Mouse (Mus musculus): ENCODE measurements around the gene Ccdc73. TPM values are rescaled to one million over a fixed set of nuclear protein-coding genes. Genes with fewer than 3 reads are reported as not detected.

Ccdc73 gene
- total and polyA plus RNA-seq, 3 experiments = 2.2 to 5.1 (median 2.2) TPM

DNA sequence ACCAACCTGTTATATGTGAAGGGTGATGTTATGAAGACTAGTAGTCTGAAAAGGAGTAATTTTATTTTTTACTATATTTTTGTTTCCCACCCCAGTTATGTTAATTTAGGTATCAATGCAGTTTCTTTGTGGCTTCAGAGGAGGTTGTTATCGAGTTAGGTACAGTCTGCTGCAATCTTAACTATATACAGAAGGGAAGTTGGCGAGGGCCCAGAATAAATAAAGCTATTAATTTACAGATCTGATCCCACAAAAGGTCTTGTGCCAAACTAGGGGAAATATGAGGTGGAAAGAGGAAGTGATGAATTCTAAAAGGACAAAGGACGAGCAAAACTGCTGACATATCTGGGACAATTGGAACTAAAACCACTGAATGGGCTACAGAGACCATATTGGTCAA lies 128.6 kb downstream of the Ccdc73 start:
- TF ChIP-seq JUN (IDR thresholded peaks at IDR 0.05; ENCODE audit: insufficient read depth, low read depth, low read length) (no peak), PAX5 (IDR thresholded peaks at IDR 0.05; ENCODE audit: low read length) (no peak)
- Histone ChIP-seq H3K9ac (ENCODE audit: insufficient read depth, low read depth) (no peak overlapping the region), H3K27ac (ENCODE audit: insufficient read depth, low read depth) (no peak overlapping the region), H3K79me2 (replicated peaks; ENCODE audit: control insufficient read depth, extremely low read depth, insufficient read depth, poor library complexity, severe bottlenecking) (no peaks in the 10 kb centered on the region), H3K4me3 (replicated peaks in 1 of 3; ENCODE audit: low read depth in 2 of 3, low read length in 2 of 3, poor library complexity in 1 of 3) (no peak overlapping the region), H3K9me3 (replicated peaks; ENCODE audit: low read length) (no peaks in the 10 kb centered on the region), H3K4me1 (ENCODE audit: control insufficient read depth in 1 of 2, insufficient read depth in 2 of 2) (no peaks in the 10 kb centered on the region), H3K27me3 (replicated peaks) (no peaks in the 10 kb centered on the region), H3K4me2 (ENCODE audit: insufficient read depth, low read depth, poor library complexity, severe bottlenecking) (no peak overlapping the region), H3K36me3 (replicated peaks in 1 of 2; ENCODE audit: control insufficient read depth in 1 of 2, insufficient read depth in 1 of 2, low read length in 1 of 2) (peaks cover 17 to 59% of the 10 kb centered on the region in 2 experiments)
- no peak for DNase-seq (ENCODE audit: extremely low read depth)
- dilution Hi-C loops (cut with MboI; ENCODE audit: extremely low pct_ligation_motif_present, extremely low pct_unique_long_range_greater_than_20kb, low sequenced_read_pairs) = no loop called here
- in situ Hi-C loops (cut with MboI; ENCODE audit: low pct_ligation_motif_present, low pct_unique_long_range_greater_than_20kb, low sequenced_read_pairs) = no loop called here

DNA sequence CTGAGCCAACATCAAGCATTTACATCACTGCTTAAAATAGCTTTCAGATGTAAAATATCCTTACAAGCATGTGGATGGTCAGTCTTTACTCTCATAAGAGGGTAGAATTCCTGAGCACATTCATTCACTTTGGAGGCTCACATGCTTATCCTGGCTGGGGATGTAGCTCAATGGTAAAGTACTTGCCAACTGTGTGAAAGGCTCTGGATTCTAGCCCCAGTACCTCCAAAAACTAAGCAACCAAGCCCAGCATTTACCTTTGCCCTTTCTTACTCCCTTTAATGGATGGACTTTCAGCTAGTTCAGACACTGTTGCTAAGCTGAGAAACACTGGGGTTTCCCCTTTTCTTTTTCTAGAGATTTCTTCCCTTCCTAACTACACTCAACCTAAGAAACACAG lies 139.6 kb downstream of the Ccdc73 start:
- TF ChIP-seq TBP (conservative IDR thresholded peaks at IDR 0.05; ENCODE audit: low read depth, low read length) (no peak), BHLHE40 (IDR thresholded peaks at IDR 0.05; ENCODE audit: low read depth, low read length) (no peak), KAT2A (IDR thresholded peaks at IDR 0.05; ENCODE audit: insufficient replicate concordance, low read length) (no peak), ZMIZ1 (IDR thresholded peaks at IDR 0.05; ENCODE audit: low read depth, low read length) (no peak), IRF4 (IDR thresholded peaks at IDR 0.05; ENCODE audit: low read depth, low read length) (no peak), POLR2AphosphoS2 (IDR thresholded peaks at IDR 0.05; ENCODE audit: low read depth, low read length) (no peak), ZC3H11A (IDR thresholded peaks at IDR 0.05; ENCODE audit: low read depth, low read length) (no peak), ZNF384 (IDR thresholded peaks at IDR 0.05; ENCODE audit: low read depth, low read length) (no peak), E2F4 (IDR thresholded peaks at IDR 0.05; ENCODE audit: insufficient replicate concordance, low read depth, low read length) (no peak), ZKSCAN1 (IDR thresholded peaks at IDR 0.05; ENCODE audit: borderline replicate concordance, low read depth, low read length) (no peak), SMC3 (IDR thresholded peaks at IDR 0.05; ENCODE audit: low read depth, low read length) (no peak), CHD1 (IDR thresholded peaks at IDR 0.05; ENCODE audit: low read depth, low read length) (no peak), USF2 (conservative IDR thresholded peaks at IDR 0.05; ENCODE audit: low read depth, low read length) (no peak), NELFE (IDR thresholded peaks at IDR 0.05; ENCODE audit: low read depth, low read length) (no peak), PAX5 (IDR thresholded peaks at IDR 0.05; ENCODE audit: low read length) (no peak)
- in situ Hi-C loops (cut with MboI; ENCODE audit: low pct_ligation_motif_present, low pct_unique_long_range_greater_than_20kb, low sequenced_read_pairs) = no loop called here
- H3K4me2 ChIP-seq (ENCODE audit: insufficient read depth, low read depth, poor library complexity, severe bottlenecking) = no peak overlapping the region
- no peak overlapping the region for H3K27ac ChIP-seq (ENCODE audit: insufficient read depth, low read depth)
- DNase-seq (ENCODE audit: extremely low read depth) = no peak
- H3K9ac ChIP-seq (ENCODE audit: insufficient read depth, low read depth) = no peak overlapping the region
- H3K36me3 ChIP-seq (replicated peaks in 1 of 2; ENCODE audit: control insufficient read depth in 1 of 2, insufficient read depth in 1 of 2, low read length in 1 of 2) = peaks cover 57 to 96% of the 10 kb centered on the region in 2 experiments
- H3K27me3 ChIP-seq (replicated peaks) = no peaks in the 10 kb centered on the region
- no peaks in the 10 kb centered on the region for H3K9me3 ChIP-seq (replicated peaks; ENCODE audit: low read length)
- H3K79me2 ChIP-seq (replicated peaks; ENCODE audit: control insufficient read depth, extremely low read depth, insufficient read depth, poor library complexity, severe bottlenecking) = peaks cover 22% of the 10 kb centered on the region
- dilution Hi-C loops (cut with MboI; ENCODE audit: extremely low pct_ligation_motif_present, extremely low pct_unique_long_range_greater_than_20kb, low sequenced_read_pairs) = no loop called here
- H3K4me1 ChIP-seq (ENCODE audit: control insufficient read depth in 1 of 2, insufficient read depth in 2 of 2) = peaks cover 0 to 6% of the 10 kb centered on the region in 2 experiments; a peak in 1 of 4 replicates
- H3K4me3 ChIP-seq (replicated peaks in 1 of 3; ENCODE audit: low read depth in 2 of 3, low read length in 2 of 3, poor library complexity in 1 of 3) = no peak overlapping the region

Measured in CH12.LX (cell line).